Mouse (Mus musculus) erythroblast, embryonic 14.5 days (primary cell): ENCODE measurements around the gene Rtn4r. TPM values are rescaled to one million over a fixed set of nuclear protein-coding genes. Genes with fewer than 3 reads are reported as not detected.

Experiments used
- H3K27me3 ChIP-seq: 2 replicates; pipeline ENCODE4 v1.6.1; 2012; ENCODE audit warnings: inconsistent platforms; ENCODE audit not compliant: control insufficient read depth
- H3K36me3 ChIP-seq: 2 replicates; pipeline ENCODE4 v1.6.1; 2012; ENCODE audit warnings: mild to moderate bottlenecking, inconsistent platforms; ENCODE audit not compliant: control insufficient read depth
- H3K4me1 ChIP-seq: 2 replicates; pipeline ENCODE4 v1.6.1; 2012; ENCODE audit warnings: inconsistent platforms; ENCODE audit not compliant: control insufficient read depth
- H3K4me3 ChIP-seq: replicated peaks from 2 replicates; pipeline ENCODE3; 2012; ENCODE audit warnings: moderate library complexity, mild to moderate bottlenecking, inconsistent platforms
- H3K9me3 ChIP-seq: 2 replicates; pipeline ENCODE4 v1.6.1; 2012; ENCODE audit warnings: low read length, inconsistent platforms, mixed read lengths; ENCODE audit not compliant: control insufficient read depth
- GATA1 ChIP-seq: IDR thresholded peaks from 2 replicates; pipeline ENCODE4 v1.6.1; 2012; ENCODE audit warnings: low read length, inconsistent platforms, mixed read lengths
- TAL1 ChIP-seq: IDR thresholded peaks from 3 replicates; pipeline ENCODE4 v1.6.1; 2012; ENCODE audit warnings: low read length, inconsistent platforms, mixed read lengths
- polyA plus RNA-seq: library from polyadenylated mRNA; stranded (reverse); fragments of >175 nt; gene quantifications from 2 replicates; pipeline ENCODE4 v1.2.3, GENCODE M21; 2012

Gene Rtn4r
- polyA plus RNA-seq, 1 experiment: 0.02 TPM

DNA sequence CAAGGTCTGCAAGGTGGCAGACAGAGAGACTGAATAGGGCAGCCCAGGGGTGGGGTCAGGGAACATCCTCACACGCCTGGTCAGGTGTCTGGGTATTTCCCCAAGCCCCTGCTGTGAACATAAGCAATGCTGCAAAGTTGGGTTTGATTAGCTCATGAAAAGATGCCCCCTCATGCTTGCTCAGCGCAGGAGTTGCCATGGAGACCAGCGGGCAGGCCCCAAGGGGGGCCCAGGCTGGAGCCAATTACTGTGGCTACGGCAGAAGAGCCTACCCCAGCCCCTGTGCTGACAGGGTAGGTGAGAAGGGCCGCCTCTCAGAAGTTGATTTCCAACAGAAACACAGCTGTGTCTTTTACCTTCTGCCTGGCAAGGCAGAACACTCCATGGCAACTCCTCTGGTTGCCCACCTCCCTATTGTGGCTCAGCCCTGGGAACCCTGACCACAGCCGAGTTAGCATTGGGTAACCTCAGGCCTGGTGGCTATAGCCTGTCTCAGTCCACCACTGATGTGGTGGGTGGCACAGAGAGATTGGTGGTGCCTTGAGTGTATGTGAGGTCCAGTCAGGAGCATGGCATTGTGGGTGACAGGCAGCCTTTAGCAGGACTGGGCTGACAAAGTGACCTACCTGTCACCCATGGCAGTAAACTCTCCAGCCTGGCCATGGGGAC lies 20.9 kb downstream of the Rtn4r start:
- no peaks in the 10 kb centered on the region for H3K27me3 ChIP-seq
- H3K4me1 ChIP-seq: no peaks in the 10 kb centered on the region
- H3K36me3 ChIP-seq: no peaks in the 10 kb centered on the region
- TF ChIP-seq GATA1: no peak
- TF ChIP-seq TAL1: no peak
- H3K9me3 ChIP-seq: no peaks in the 10 kb centered on the region
- H3K4me3 ChIP-seq: no peak overlapping the region

DNA sequence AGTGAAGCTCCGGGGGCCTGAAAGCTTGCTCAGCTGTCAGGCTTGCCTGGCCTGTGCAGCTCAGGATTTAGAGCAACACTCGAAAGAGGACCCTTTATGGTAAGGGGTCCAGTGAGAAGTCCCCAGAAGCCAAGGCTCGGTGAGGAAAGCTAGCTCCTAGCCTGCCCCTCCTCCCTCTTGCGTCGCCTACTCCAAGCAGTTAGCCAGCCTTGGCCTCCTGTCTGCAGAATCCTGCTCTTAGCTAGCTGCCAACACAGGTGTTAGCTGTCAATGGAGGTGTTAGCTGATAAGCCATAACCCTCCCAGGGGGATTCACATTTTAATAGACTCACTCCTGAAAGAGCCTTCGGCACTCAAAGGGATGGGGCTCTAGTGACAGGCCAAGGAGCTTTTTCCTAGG lies 21.8 kb downstream of the Rtn4r start:
- Histone ChIP-seq H3K4me3 (no peak overlapping the region), H3K36me3 (no peaks in the 10 kb centered on the region), H3K4me1 (no peaks in the 10 kb centered on the region)

DNA sequence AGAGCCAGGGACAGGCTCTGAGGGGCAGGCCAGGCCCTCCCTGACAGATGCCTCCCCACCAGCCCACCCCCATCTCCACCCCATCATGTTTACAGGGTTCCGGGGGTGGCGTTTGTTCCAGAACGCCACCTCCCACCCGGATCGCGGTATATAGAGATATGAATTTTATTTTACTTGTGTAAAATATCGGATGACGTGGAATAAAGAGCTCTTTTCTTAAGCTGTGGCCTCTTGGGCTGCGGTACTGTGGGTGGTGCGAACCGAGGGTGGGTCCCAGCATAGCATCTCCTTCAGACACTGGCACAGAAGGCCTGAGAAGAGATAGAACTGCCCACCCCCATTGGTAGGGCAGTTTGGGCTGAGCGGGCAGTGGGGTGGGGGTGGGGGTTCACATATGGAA lies 24.7 kb downstream of the Rtn4r start:
- H3K9me3 ChIP-seq: no peaks in the 10 kb centered on the region
- TF ChIP-seq TAL1 (no peak), GATA1 (no peak)
- no peaks in the 10 kb centered on the region for H3K36me3 ChIP-seq
- no peak overlapping the region for H3K4me3 ChIP-seq
- H3K27me3 ChIP-seq: no peaks in the 10 kb centered on the region
- no peaks in the 10 kb centered on the region; the same call in 1 of the 2 replicates for H3K4me1 ChIP-seq

More for the DNA sequence above, 21.8 kb downstream of the Rtn4r start:
- TF ChIP-seq TAL1 (no peak), GATA1 (no peak)
- Histone ChIP-seq H3K9me3 (no peaks in the 10 kb centered on the region), H3K27me3 (no peaks in the 10 kb centered on the region)

GRCm38 (mm10) chr16:18152769-18153445 lies 25.5 kb downstream of the Rtn4r start:
- TF ChIP-seq GATA1 (no peak), TAL1 (no peak)
- Histone ChIP-seq H3K4me3 (no peak overlapping the region), H3K4me1 (no peaks in the 10 kb centered on the region; the same call in 1 of the 2 replicates), H3K27me3 (no peaks in the 10 kb centered on the region), H3K36me3 (no peaks in the 10 kb centered on the region), H3K9me3 (no peaks in the 10 kb centered on the region)

DNA sequence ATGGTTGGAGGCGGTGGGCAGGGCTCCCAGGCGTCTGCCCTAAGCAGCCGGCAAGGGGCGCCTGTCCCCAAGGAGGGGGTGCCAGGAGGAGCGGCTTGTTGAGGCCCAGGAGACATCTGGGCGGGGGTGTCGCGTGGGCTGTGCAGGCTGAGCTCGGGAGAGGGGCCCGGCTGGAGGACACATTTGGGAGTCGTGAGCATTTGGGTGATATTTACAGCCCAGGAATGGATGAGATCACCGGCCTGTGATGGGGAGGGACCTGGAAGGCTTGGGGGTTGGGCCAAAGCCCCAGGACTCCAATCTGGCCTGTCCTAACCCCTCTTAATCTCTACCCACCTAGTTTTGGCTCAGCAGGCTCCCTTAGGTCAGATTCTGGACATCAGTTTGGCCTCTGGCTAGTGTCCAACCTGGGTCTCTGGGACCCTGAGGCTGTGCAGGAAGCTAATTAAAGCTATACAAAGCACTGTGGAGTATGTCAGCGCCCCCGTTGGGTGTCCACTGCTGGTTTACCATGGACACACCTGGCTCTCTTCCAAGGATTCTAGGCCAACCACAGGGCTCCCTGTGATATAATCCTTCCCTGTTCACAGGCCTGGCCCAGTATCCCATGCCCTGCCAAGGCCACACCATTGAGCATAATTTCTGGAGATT lies 27.2 kb downstream of the Rtn4r start:
- TF ChIP-seq TAL1 (no peak), GATA1 (no peak)
- H3K27me3 ChIP-seq: no peaks in the 10 kb centered on the region
- no peak overlapping the region for H3K4me3 ChIP-seq
- no peaks in the 10 kb centered on the region; the same call in 1 of the 2 replicates for H3K4me1 ChIP-seq
- no peaks in the 10 kb centered on the region for H3K36me3 ChIP-seq
- no peaks in the 10 kb centered on the region for H3K9me3 ChIP-seq

- Histone ChIP-seq H3K27me3 (no peaks in the 10 kb centered on the region), H3K4me1 (no peaks in the 10 kb centered on the region; the same call in 1 of the 2 replicates), H3K4me3 (no peak overlapping the region), H3K9me3 (no peaks in the 10 kb centered on the region), H3K36me3 (no peaks in the 10 kb centered on the region)
- TF ChIP-seq TAL1: no peak
These were observed 29.3 kb downstream of the Rtn4r start for GRCm38 (mm10) chr16:18156579-18157350.

GRCm38 (mm10) chr16:18159255-18159654 lies 31.8 kb downstream of the Rtn4r start:
- TF ChIP-seq TAL1 (no peak), GATA1 (no peak)
- H3K9me3 ChIP-seq: no peaks in the 10 kb centered on the region
- no peak overlapping the region for H3K4me3 ChIP-seq
- H3K36me3 ChIP-seq: no peaks in the 10 kb centered on the region
- H3K27me3 ChIP-seq: no peaks in the 10 kb centered on the region
- no peaks in the 10 kb centered on the region; the same call in 1 of the 2 replicates for H3K4me1 ChIP-seq

GRCm38 (mm10) chr16:18159778-18160177 lies 32.3 kb downstream of the Rtn4r start:
- Histone ChIP-seq H3K36me3 (no peaks in the 10 kb centered on the region), H3K27me3 (no peaks in the 10 kb centered on the region), H3K9me3 (no peaks in the 10 kb centered on the region), H3K4me3 (no peak overlapping the region), H3K4me1 (no peaks in the 10 kb centered on the region; the same call in 1 of the 2 replicates)
- TF ChIP-seq GATA1 (no peak), TAL1 (no peak)
